Mouse (Mus musculus) heart, adult 2 months (tissue): ENCODE measurements at regions not wholly inside any gene's neighbourhood (a gene's known extent, or its start where the extent isn't known, plus 50 kb on each side); places are given as distances from the start of the nearest gene placed in this dataset.
"Not testable (repeated sequence)": the region's sequence is repeated elsewhere in the genome, so short reads cannot be mapped to it uniquely, and the experiment has no call there.

ENCODE experiments used
- CTCF ChIP-seq: fragments of 200-600 bp; IDR thresholded peaks from 2 replicates; pipeline ENCODE4 v1.8.1; 2022; ENCODE audit warnings: antibody characterized with exemption, mild to moderate bottlenecking, moderate library complexity
- EP300 ChIP-seq: fragments of 200-500 bp; IDR thresholded peaks from 2 replicates; pipeline ENCODE4 v1.6.1; 2011; ENCODE audit warnings: low read depth, low read length, control low read depth; ENCODE audit not compliant: insufficient read depth
- POLR2A ChIP-seq: fragments of 200-500 bp; IDR thresholded peaks from 2 replicates; pipeline ENCODE4 v1.6.1; 2011; ENCODE audit warnings: mild to moderate bottlenecking, low read depth, low read length, control low read depth; ENCODE audit not compliant: insufficient read depth

GRCm38 (mm10) chr19:9317932-9318331, 182.5 kb upstream of the Asrgl1 start:
- not testable (repeated sequence) for TF ChIP-seq CTCF, POLR2A, EP300
